25 mouse cellular contexts compared by ENCODE assay signal in the genomic region with DNA sequence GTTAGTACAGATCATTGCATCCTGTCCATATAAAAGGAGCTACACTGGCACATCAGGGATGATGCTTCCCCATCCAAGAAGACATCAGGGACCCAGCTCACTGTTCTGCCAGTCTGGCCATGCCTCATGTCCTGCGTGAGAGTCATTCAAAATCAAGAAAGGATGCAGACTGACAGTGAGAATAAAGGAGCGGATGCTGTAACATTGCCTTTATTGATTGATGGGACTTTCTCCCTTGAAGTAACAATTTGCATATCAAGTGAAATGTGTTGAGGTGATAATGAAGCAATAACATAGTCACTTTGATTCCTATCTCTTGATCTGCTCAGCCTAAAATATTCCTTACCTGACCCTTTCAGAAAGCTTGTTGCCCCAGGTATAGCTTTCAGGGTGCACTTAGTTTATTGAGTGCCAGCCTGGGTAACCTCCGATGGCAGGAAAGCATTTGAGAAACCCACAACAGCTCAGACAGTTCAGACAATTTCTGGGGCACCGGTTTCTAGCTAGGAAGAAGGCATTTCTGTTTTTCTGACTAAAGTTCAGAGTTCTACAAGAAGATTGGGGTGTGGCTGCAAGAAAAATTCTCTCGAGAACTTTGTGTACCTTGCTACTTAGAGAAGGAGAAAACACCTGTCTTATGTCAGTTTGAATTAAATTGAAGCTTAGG.
"Had no signal": no experiment of that assay in that cellular context is flagged by ENCODE, and none has a peak within 500 bp of the region (broad histone marks: within the 10 kb centered on the region; RNA-seq: fewer than 3 reads in every experiment).

No protein-coding gene starts in this region.

- H3K27ac ChIP-seq: gastrocnemius, adult 2 months; heart, adult 2 months; heart, embryonic 13.5 days; heart, embryonic 15.5 days; hindbrain, embryonic 10.5 days; hindbrain, embryonic 12.5 days; hindbrain, embryonic 14.5 days; kidney, embryonic 15.5 days; kidney, postnatal 0 days; limb, embryonic 13.5 days; limb, embryonic 15.5 days; liver, embryonic 13.5 days; liver, embryonic 15.5 days had no signal

- H3K9me3 ChIP-seq: heart, embryonic 13.5 days; heart, embryonic 15.5 days; hindbrain, embryonic 10.5 days; hindbrain, embryonic 12.5 days; kidney, embryonic 15.5 days; limb, embryonic 13.5 days; limb, embryonic 15.5 days; liver, embryonic 13.5 days; liver, embryonic 15.5 days had no signal

- DNase-seq: gastrocnemius, adult 2 months; gastrocnemius, postnatal 10 days; gastrocnemius, postnatal 25 days; heart, adult 2 months; heart, postnatal 4 days; kidney, adult 2 months; kidney, adult 9 months; kidney, postnatal 14 days; kidney, postnatal 36 days; layer of hippocampus, adult 9-11 months; layer of hippocampus, postnatal 36 days; left cerebral cortex, postnatal 4 days; liver, embryonic 13.5 days had no signal

- H3K27me3 ChIP-seq: heart, embryonic 13.5 days; heart, embryonic 15.5 days; hindbrain, embryonic 12.5 days; kidney, embryonic 15.5 days; limb, embryonic 13.5 days; limb, embryonic 15.5 days; liver, embryonic 13.5 days; liver, embryonic 15.5 days had no signal

- H3K4me1 ChIP-seq: hindbrain, embryonic 10.5 days; hindbrain, embryonic 12.5 days; kidney, embryonic 15.5 days; limb, embryonic 13.5 days; limb, embryonic 15.5 days; liver, embryonic 13.5 days; liver, embryonic 15.5 days had no signal

- H3K4me3 ChIP-seq: gastrocnemius, adult 2 months; heart, adult 2 months; heart, embryonic 13.5 days; heart, embryonic 15.5 days; hindbrain, embryonic 10.5 days; hindbrain, embryonic 12.5 days; kidney, embryonic 15.5 days; limb, embryonic 13.5 days; limb, embryonic 15.5 days; liver, embryonic 13.5 days; liver, embryonic 15.5 days had no signal

- H3K9ac ChIP-seq: heart, embryonic 13.5 days; heart, embryonic 15.5 days; hindbrain, embryonic 12.5 days; hindbrain, embryonic 14.5 days; kidney, embryonic 15.5 days; limb, embryonic 13.5 days; limb, embryonic 15.5 days; liver, embryonic 13.5 days; liver, embryonic 15.5 days had no signal

- H3K4me2 ChIP-seq: heart, embryonic 11.5 days; heart, embryonic 13.5 days; heart, embryonic 15.5 days; hindbrain, embryonic 12.5 days; hindbrain, embryonic 14.5 days; kidney, embryonic 15.5 days; limb, embryonic 13.5 days; limb, embryonic 15.5 days; liver, embryonic 13.5 days; liver, embryonic 15.5 days had no signal

- ATAC-seq: hindbrain, embryonic 16.5 days had no signal

- H3K36me3 ChIP-seq: liver, embryonic 13.5 days; liver, embryonic 15.5 days had no signal
